Mouse (Mus musculus): ENCODE measurements around the gene Gm8082. TPM values are rescaled to one million over a fixed set of nuclear protein-coding genes. Genes with fewer than 3 reads are reported as not detected.
"Not testable (repeated sequence)": the region's sequence is repeated elsewhere in the genome, so short reads cannot be mapped to it uniquely, and the experiment has no call there.

Gene Gm8082
- not detected in 2 replicates for polyA plus RNA-seq (2014; fragmentation: Nextera tagmentation; extraction: Ambion mirVana)

GRCm38 (mm10) chr14:42993524-42993923 lies at the start of gene Gm8082:
Gm8082 (minus strand) TSS chr14:42993624.
- H3K9ac ChIP-seq (replicated peaks; ENCODE audit: low read length); H3K9me3 ChIP-seq (replicated peaks; ENCODE audit: control insufficient read depth, low read length); DNase-seq (ENCODE audit: low spot score); H3K4me1 ChIP-seq (ENCODE audit: control insufficient read depth, insufficient read depth, low read length); ATAC-seq (replicated peaks; ENCODE audit: insufficient number of reproducible peaks, low FRiP score, low TSS enrichment, low read depth); H3K27ac ChIP-seq (replicated peaks; ENCODE audit: low read depth, low read length); H3K4me2 ChIP-seq (ENCODE audit: low read depth, low read length); H3K36me3 ChIP-seq (replicated peaks; ENCODE audit: control insufficient read depth, insufficient read depth, low read depth, low read length); H3K27me3 ChIP-seq (ENCODE audit: control insufficient read depth, insufficient read depth, low read length); H3K4me3 ChIP-seq (ENCODE audit: low read depth, low read length): not testable (repeated sequence)
- no CpG with 5 or more reads among the region's 1 CpGs for WGBS

- H3K9me3 ChIP-seq (replicated peaks; ENCODE audit: control insufficient read depth, low read length); H3K9ac ChIP-seq (replicated peaks; ENCODE audit: low read length); H3K4me2 ChIP-seq (ENCODE audit: low read depth, low read length); H3K4me1 ChIP-seq (ENCODE audit: control insufficient read depth, insufficient read depth, low read length); H3K27ac ChIP-seq (replicated peaks; ENCODE audit: low read depth, low read length); H3K27me3 ChIP-seq (ENCODE audit: control insufficient read depth, insufficient read depth, low read length); H3K36me3 ChIP-seq (replicated peaks; ENCODE audit: control insufficient read depth, insufficient read depth, low read depth, low read length); ATAC-seq (replicated peaks; ENCODE audit: insufficient number of reproducible peaks, low FRiP score, low TSS enrichment, low read depth); DNase-seq (ENCODE audit: low spot score); H3K4me3 ChIP-seq (ENCODE audit: low read depth, low read length): not testable (repeated sequence)
Observed at GRCm38 (mm10) chr14:43015528-43015927, 22.1 kb upstream of the Gm8082 start, which contains the start of gene Gm10376. Gm10376 (minus strand) TSS chr14:43015628.

Other genes with a start within 250 kb of the Gm8082 start
- not detected in 2 replicates for gene Gm3015, start 224.8 kb downstream of the Gm8082 start, polyA plus RNA-seq (2014; fragmentation: Nextera tagmentation; extraction: Ambion mirVana)
- not detected in 2 replicates for gene Gm10377, start 195.6 kb downstream of the Gm8082 start, polyA plus RNA-seq (2014; fragmentation: Nextera tagmentation; extraction: Ambion mirVana)
- not detected in 2 replicates for gene Gm21977, start 140.1 kb downstream of the Gm8082 start, polyA plus RNA-seq (2014; fragmentation: Nextera tagmentation; extraction: Ambion mirVana)
- gene Gm10376, start 22.0 kb upstream of the Gm8082 start, polyA plus RNA-seq (2014; fragmentation: Nextera tagmentation; extraction: Ambion mirVana): not detected in 2 replicates
- gene Gm8094, start 83.0 kb upstream of the Gm8082 start, polyA plus RNA-seq (2014; fragmentation: Nextera tagmentation; extraction: Ambion mirVana): not detected in 2 replicates
- gene Gm8104, start 107.0 kb upstream of the Gm8082 start, polyA plus RNA-seq (2014; fragmentation: Nextera tagmentation; extraction: Ambion mirVana): not detected in 2 replicates
- gene Gm7233, start 186.2 kb upstream of the Gm8082 start, polyA plus RNA-seq (2014; fragmentation: Nextera tagmentation; extraction: Ambion mirVana): not detected in 2 replicates
- not detected in 2 replicates for gene Gm8122, start 241.7 kb upstream of the Gm8082 start, polyA plus RNA-seq (2014; fragmentation: Nextera tagmentation; extraction: Ambion mirVana)